Mouse (Mus musculus): ENCODE measurements around the gene Jtb. TPM values are rescaled to one million over a fixed set of nuclear protein-coding genes. Genes with fewer than 3 reads are reported as not detected.

Jtb gene
- polyA plus RNA-seq, 1 experiment = 91.7 TPM

- Histone ChIP-seq H3K36me3 (ENCODE audit: control insufficient read depth, insufficient read depth, low read length) (peaks cover 41% of the 10 kb centered on the region), H3K4me1 (replicated peaks; ENCODE audit: control insufficient read depth, insufficient read depth, low read length) (peaks cover 12% of the 10 kb centered on the region), H3K27ac (ENCODE audit: control insufficient read depth, insufficient read depth, low read length) (no peak overlapping the region), H3K4me3 (ENCODE audit: control insufficient read depth, insufficient read depth, low read length) (no peak overlapping the region), H3K27me3 (ENCODE audit: control insufficient read depth, insufficient read depth, low read length) (no peaks in the 10 kb centered on the region)
- 92% methylated on average over 4 of the region's 4 CpGs for WGBS
- TF ChIP-seq CTCF (IDR thresholded peaks at IDR 0.05; ENCODE audit: borderline replicate concordance, control insufficient read depth, extremely low read depth, insufficient read depth, low read length, poor library complexity) = no peak
- DNase-seq = no peak
These were observed 27.1 kb downstream of the Jtb start for GRCm38 (mm10) chr3:90258521-90258920.

GRCm38 (mm10) chr3:90263121-90263771, 31.8 kb downstream of the Jtb start:
- Histone ChIP-seq H3K4me1 (replicated peaks; ENCODE audit: control insufficient read depth, insufficient read depth, low read length) (peaks cover 11% of the 10 kb centered on the region), H3K27me3 (ENCODE audit: control insufficient read depth, insufficient read depth, low read length) (no peaks in the 10 kb centered on the region), H3K4me3 (ENCODE audit: control insufficient read depth, insufficient read depth, low read length) (no peak overlapping the region), H3K27ac (ENCODE audit: control insufficient read depth, insufficient read depth, low read length) (no peak overlapping the region), H3K36me3 (ENCODE audit: control insufficient read depth, insufficient read depth, low read length) (peaks cover 37% of the 10 kb centered on the region)
- TF ChIP-seq POLR2A (IDR thresholded peaks at IDR 0.05; ENCODE audit: control insufficient read depth, extremely low read depth, insufficient read depth, low read length, poor library complexity) (no peak), CTCF (IDR thresholded peaks at IDR 0.05; ENCODE audit: borderline replicate concordance, control insufficient read depth, extremely low read depth, insufficient read depth, low read length, poor library complexity) (no peak)
- 95% methylated on average over 5 of the region's 5 CpGs for WGBS
- DNase-seq = no peak

GRCm38 (mm10) chr3:90264687-90265033, 33.3 kb downstream of the Jtb start:
- Histone ChIP-seq H3K27me3 (ENCODE audit: control insufficient read depth, insufficient read depth, low read length) (no peaks in the 10 kb centered on the region), H3K4me3 (ENCODE audit: control insufficient read depth, insufficient read depth, low read length) (peak overlapping the region; percentile 66), H3K4me1 (replicated peaks; ENCODE audit: control insufficient read depth, insufficient read depth, low read length) (peaks cover 12% of the 10 kb centered on the region), H3K36me3 (ENCODE audit: control insufficient read depth, insufficient read depth, low read length) (peaks cover 24% of the 10 kb centered on the region), H3K27ac (ENCODE audit: control insufficient read depth, insufficient read depth, low read length) (no peak overlapping the region; the same call in 1 of the 2 replicates)
- no peak for TF ChIP-seq POLR2A (IDR thresholded peaks at IDR 0.05; ENCODE audit: control insufficient read depth, extremely low read depth, insufficient read depth, low read length, poor library complexity)
- no peak for TF ChIP-seq CTCF (IDR thresholded peaks at IDR 0.05; ENCODE audit: borderline replicate concordance, control insufficient read depth, extremely low read depth, insufficient read depth, low read length, poor library complexity)
- 12% methylated on average over 10 of the region's 10 CpGs for WGBS
- no peak for DNase-seq

- under 1% methylated on average over 82 of the region's 87 CpGs for WGBS
- Histone ChIP-seq H3K27ac (ENCODE audit: control insufficient read depth, insufficient read depth, low read length) (peak within 1 kb of the TSS; percentile 93), H3K36me3 (ENCODE audit: control insufficient read depth, insufficient read depth, low read length) (peaks cover 20% of the 10 kb centered on the region), H3K4me3 (ENCODE audit: control insufficient read depth, insufficient read depth, low read length) (peak within 1 kb of the TSS; percentile 66), H3K27me3 (ENCODE audit: control insufficient read depth, insufficient read depth, low read length) (no peaks in the 10 kb centered on the region), H3K4me1 (replicated peaks; ENCODE audit: control insufficient read depth, insufficient read depth, low read length) (peaks cover 12% of the 10 kb centered on the region)
- peak; percentile 92 for DNase-seq
- TF ChIP-seq CTCF (IDR thresholded peaks at IDR 0.05; ENCODE audit: borderline replicate concordance, control insufficient read depth, extremely low read depth, insufficient read depth, low read length, poor library complexity) (peak; percentile 96), POLR2A (IDR thresholded peaks at IDR 0.05; ENCODE audit: control insufficient read depth, extremely low read depth, insufficient read depth, low read length, poor library complexity) (peak; percentile 50; the same call in 1 of the 2 replicates)
These were observed 33.9 kb downstream of the Jtb start, which contains the start of gene Dennd4b for GRCm38 (mm10) chr3:90265034-90265931. Gene Dennd4b, plus strand, starts transcription at chr3:90265185.

- Histone ChIP-seq H3K4me1 (replicated peaks; ENCODE audit: control insufficient read depth, insufficient read depth, low read length) (peaks cover 12% of the 10 kb centered on the region), H3K36me3 (ENCODE audit: control insufficient read depth, insufficient read depth, low read length) (peaks cover 20% of the 10 kb centered on the region), H3K4me3 (ENCODE audit: control insufficient read depth, insufficient read depth, low read length) (peak overlapping the region; percentile 66), H3K27ac (ENCODE audit: control insufficient read depth, insufficient read depth, low read length) (peak overlapping the region; percentile 93), H3K27me3 (ENCODE audit: control insufficient read depth, insufficient read depth, low read length) (no peaks in the 10 kb centered on the region)
- TF ChIP-seq POLR2A (IDR thresholded peaks at IDR 0.05; ENCODE audit: control insufficient read depth, extremely low read depth, insufficient read depth, low read length, poor library complexity) (no peak), CTCF (IDR thresholded peaks at IDR 0.05; ENCODE audit: borderline replicate concordance, control insufficient read depth, extremely low read depth, insufficient read depth, low read length, poor library complexity) (no peak)
- WGBS = 2% methylated on average over 15 of the region's 16 CpGs
- peak; percentile 62 for DNase-seq
These were observed 34.7 kb downstream of the Jtb start for GRCm38 (mm10) chr3:90265932-90266741.
